Mouse (Mus musculus) splenic B cell, adult 2 months (primary cell): ENCODE data around the gene Hrh1.

Experiments
- DNase-seq: peaks from one replicate; pipeline ENCODE4 v3.0.0-alpha.2; 2011; ENCODE audit warnings: low read depth, low spot score
- H3K27me3 ChIP-seq: 2 replicates; pipeline ENCODE4 v1.6.1; 2012; ENCODE audit warnings: mild to moderate bottlenecking, low read length, moderate library complexity, mixed read lengths; ENCODE audit not compliant: control insufficient read depth, poor library complexity, insufficient read depth, severe bottlenecking
- H3K36me3 ChIP-seq: 2 replicates; pipeline ENCODE4 v1.6.1; 2012; ENCODE audit warnings: mild to moderate bottlenecking, low read length, moderate library complexity, mixed read lengths; ENCODE audit not compliant: control insufficient read depth, poor library complexity, insufficient read depth, severe bottlenecking

Gene Hrh1

DNA sequence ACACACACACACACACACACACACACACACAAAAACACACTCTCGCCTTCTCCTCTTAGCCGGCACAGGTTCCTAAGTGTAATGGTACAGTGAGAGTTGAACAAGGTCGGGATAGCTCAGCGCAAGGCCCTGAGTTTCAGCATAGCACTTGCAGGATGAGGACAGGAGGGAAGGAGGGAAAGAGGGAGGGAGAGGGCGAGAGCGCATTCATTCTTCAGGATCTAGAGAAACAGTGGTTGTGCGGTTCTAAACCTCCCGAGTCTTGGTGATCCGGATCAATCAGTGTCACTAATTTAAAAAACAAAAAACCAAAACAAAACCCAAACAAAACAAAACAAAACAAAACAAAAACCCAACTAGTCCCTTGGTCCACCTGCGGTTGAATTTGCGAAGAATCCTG, 456 bp upstream of the Hrh1 start:
- H3K27me3 ChIP-seq = no peaks in the 10 kb centered on the region
- no peak for DNase-seq
- no peaks in the 10 kb centered on the region for H3K36me3 ChIP-seq

DNA sequence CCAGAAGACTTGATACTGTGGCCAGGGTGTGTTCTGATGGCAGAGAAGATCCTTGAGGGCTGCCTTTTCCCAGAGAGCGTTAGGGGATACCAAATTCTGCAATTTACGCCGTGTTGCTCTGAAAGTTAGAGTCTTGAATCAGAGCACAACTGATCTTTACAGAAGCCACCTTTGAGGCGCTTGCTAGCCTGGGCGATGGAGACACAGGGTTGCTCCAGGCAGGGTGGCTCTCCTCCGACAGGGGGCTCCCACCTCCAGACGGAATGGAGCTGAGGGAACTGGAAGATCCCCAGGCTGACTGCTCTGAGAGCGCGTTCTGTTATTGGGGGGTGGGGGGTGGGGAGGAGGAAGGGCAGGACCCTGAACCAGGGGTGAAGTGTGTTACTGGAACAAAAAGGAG, 890 bp downstream of the Hrh1 start:
- Histone ChIP-seq H3K36me3 (no peaks in the 10 kb centered on the region), H3K27me3 (no peaks in the 10 kb centered on the region)
- no peak for DNase-seq

- no peaks in the 10 kb centered on the region for H3K27me3 ChIP-seq
- no peak for DNase-seq
- no peaks in the 10 kb centered on the region for H3K36me3 ChIP-seq
Measured at GRCm38 (mm10) chr6:114400387-114400786, 2.7 kb downstream of the Hrh1 start.

DNA sequence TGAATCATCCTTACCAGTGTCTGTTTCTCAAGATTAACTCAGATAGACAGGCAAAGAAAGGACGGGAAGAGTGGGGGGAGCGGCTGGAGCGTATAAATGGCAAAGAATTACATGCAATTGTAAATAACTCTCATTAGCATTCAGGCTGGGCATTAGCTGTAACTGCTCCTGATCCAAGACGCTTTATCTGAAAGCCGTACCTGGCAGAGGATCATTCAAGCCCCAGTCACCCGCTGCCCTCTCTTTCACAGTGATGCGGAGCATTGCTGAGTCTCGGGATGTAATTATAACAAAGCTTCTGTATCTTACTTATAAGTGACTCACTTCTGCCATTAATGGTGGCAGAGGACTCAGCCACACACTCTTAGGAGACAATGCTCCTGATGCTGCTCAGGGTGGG, 3.1 kb downstream of the Hrh1 start:
- H3K27me3 ChIP-seq = no peaks in the 10 kb centered on the region
- no peak for DNase-seq

DNA sequence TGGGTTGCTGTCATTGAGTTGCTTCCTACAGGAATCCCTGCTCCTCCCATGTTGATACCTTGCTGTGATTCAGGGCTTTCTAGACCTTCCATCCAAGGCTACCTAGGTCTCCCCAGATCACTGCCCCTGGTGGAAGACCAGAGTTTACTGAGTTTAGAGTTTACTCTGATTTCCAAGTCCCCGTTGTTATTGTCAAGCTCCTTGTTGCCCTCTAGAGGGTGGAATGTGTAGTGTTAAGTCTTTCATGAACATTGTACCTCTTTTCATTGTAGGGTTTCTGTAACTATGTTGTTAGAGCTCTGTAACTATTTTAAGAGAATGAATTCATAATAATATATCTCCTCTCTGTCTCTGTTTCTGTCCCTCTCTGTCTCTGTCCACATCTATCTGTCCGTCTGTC, 4.4 kb downstream of the Hrh1 start:
- no peaks in the 10 kb centered on the region for H3K36me3 ChIP-seq
- no peak for DNase-seq
- H3K27me3 ChIP-seq = no peaks in the 10 kb centered on the region

More for the DNA sequence above, 3.1 kb downstream of the Hrh1 start:
- H3K36me3 ChIP-seq = no peaks in the 10 kb centered on the region

DNA sequence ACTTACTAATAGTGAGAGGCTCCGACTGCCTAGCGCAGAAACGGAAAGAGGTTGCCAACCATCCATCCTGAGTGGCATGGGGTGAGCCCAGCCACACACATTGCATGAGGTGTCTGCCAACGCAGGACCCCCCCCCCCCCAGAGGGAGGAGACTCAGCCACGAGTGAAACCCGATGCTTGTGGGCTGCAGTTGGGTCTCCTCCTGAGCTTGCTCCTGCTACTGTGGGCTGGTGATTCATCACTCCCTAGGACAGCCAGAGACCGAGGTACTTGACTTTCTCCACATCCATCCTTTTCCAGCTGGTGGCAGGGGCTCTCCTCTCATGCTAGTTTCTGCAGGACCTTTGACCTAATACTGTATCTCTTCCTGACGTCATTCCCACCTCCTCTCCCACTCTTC, 5.9 kb downstream of the Hrh1 start:
- Histone ChIP-seq H3K27me3 (no peaks in the 10 kb centered on the region), H3K36me3 (no peaks in the 10 kb centered on the region)
- DNase-seq = no peak

GRCm38 (mm10) chr6:114404128-114404527, 6.4 kb downstream of the Hrh1 start:
- no peak for DNase-seq
- Histone ChIP-seq H3K36me3 (no peaks in the 10 kb centered on the region), H3K27me3 (no peaks in the 10 kb centered on the region)

GRCm38 (mm10) chr6:114404774-114405468, 7.2 kb downstream of the Hrh1 start:
- H3K27me3 ChIP-seq = no peaks in the 10 kb centered on the region
- no peaks in the 10 kb centered on the region for H3K36me3 ChIP-seq
- DNase-seq = no peak

- H3K36me3 ChIP-seq = no peaks in the 10 kb centered on the region
- DNase-seq = peak; percentile 8
- no peaks in the 10 kb centered on the region for H3K27me3 ChIP-seq
Measured at GRCm38 (mm10) chr6:114406634-114407033, 8.9 kb downstream of the Hrh1 start.

DNA sequence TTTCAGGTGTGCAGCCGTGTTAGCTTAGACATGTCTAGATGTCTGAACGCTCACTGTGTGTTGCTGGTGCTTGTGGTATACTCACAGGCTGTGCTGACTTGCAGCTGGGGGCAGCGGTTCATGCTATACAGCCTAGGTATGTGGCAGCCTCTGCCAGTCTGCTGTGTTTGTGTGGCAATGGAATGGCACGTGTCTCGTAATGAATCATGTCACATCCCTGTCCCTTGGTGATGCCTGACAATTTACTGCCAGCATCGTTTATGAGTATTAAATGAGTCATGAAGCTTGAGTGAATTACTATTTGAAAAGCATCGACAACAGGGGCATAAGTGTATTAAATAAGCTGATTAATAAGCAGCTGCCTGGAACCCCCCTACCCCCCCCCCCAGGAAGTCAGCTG, 9.3 kb downstream of the Hrh1 start:
- no peak for DNase-seq
- Histone ChIP-seq H3K36me3 (no peaks in the 10 kb centered on the region), H3K27me3 (no peaks in the 10 kb centered on the region)

GRCm38 (mm10) chr6:114408278-114408677, 10.5 kb downstream of the Hrh1 start:
- Histone ChIP-seq H3K36me3 (no peaks in the 10 kb centered on the region), H3K27me3 (no peaks in the 10 kb centered on the region)
- DNase-seq = no peak

GRCm38 (mm10) chr6:114411913-114412312, 14.2 kb downstream of the Hrh1 start:
- no peaks in the 10 kb centered on the region for H3K36me3 ChIP-seq
- no peak for DNase-seq
- H3K27me3 ChIP-seq = no peaks in the 10 kb centered on the region

- no peak for DNase-seq
- Histone ChIP-seq H3K27me3 (no peaks in the 10 kb centered on the region), H3K36me3 (no peaks in the 10 kb centered on the region)
Measured at GRCm38 (mm10) chr6:114414510-114414909, 16.8 kb downstream of the Hrh1 start.

DNA sequence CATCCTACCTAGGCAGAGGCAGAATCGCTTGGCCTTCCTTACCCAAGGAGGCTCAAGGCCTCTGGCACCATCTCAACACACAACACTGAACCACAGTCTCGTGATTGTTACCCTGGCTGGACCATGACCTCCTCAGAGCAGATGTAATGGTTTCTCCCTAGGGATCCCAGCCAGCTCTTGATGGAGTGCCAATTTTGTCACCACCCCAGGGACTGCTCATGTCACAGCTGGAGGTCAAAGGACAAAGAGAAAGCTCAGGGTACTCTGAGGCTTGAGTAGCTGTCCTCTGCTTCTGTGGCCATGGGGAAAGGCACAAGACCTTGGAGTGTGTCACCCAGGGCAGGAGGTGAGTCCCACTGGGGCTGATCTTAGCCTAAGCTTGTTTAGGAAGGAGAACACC, 20.3 kb downstream of the Hrh1 start:
- no peak for DNase-seq
- Histone ChIP-seq H3K36me3 (no peaks in the 10 kb centered on the region), H3K27me3 (no peaks in the 10 kb centered on the region)

DNA sequence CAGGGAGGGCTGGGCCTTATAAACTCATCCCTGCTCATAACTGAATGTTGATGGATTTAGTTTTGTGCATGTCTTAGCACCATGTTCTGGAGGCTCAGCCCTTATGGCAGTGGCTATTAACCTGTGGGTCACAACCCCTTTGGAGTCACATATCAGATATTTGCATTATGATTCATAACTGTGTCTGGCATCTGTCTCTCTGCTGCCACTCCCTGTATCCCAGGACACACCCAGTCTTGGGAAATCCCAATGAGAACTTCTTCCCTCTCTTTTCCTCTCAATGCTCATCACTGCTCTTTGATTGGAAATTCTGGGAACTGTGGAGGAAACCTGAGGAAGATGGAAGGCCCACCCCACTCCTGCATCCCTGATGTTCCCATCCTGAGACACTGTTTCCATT, 23.3 kb downstream of the Hrh1 start:
- H3K36me3 ChIP-seq = no peaks in the 10 kb centered on the region
- no peak for DNase-seq
- H3K27me3 ChIP-seq = no peaks in the 10 kb centered on the region

GRCm38 (mm10) chr6:114423051-114423676, 25.4 kb downstream of the Hrh1 start:
- Histone ChIP-seq H3K27me3 (no peaks in the 10 kb centered on the region), H3K36me3 (no peaks in the 10 kb centered on the region)
- no peak for DNase-seq
